Mouse (Mus musculus): ENCODE results near the gene Gm973. TPM values are rescaled to one million over a fixed set of nuclear protein-coding genes. Genes with fewer than 3 reads are reported as not detected.

Gene Gm973
- total RNA-seq (2021) = 1 to 10 TPM; 1.9 to 2.2 TPM
- long read RNA-seq, experiment 1, partial matches to known transcripts = 0 of 2 reads
- long read RNA-seq, experiment 1, other reads (novel, unspliced or antisense) = 2 of 2 reads
- long read RNA-seq, experiment 2 = 0 reads

DNA sequence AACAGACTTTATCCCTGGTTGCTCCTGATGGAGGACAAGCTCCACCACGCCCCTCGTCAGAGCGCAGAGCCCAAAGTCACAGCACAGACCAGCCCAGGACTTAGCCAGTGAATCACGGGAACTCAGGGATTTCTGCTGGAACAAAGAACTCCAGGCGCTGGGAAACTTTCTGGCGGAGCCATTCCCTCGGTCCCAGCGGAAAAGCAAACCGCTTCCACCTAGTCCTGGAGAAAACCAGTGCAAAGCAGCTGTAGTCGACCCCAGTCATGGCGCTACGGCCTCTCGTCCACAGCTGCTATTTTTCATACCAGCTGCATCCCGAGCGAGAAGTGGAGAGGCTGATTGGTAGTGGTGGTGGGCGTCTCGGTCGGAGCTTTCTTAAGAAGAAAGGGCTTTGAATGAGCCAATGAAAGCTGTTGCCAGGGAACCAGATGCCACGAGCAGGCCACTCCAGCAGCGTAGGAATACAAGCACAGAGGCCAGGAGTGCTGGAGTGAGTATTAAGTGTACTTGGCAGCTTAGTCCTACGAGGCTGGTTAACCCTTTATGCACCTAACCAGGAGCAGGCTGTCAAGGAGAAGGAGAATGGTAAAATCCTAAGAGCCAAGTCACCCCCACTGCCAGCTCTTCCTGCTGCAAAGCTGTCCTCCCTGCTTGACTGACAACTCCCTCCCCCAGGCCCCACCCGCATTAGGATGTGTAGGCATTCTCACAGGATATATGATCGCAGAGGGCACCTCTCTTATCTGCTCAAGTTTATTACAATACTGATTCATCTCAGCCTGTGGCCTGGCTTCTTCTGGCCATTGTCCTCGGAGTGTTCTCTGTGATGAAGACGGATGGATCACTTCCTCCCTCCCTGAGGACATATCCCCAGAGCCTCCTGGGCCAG lies at the start of gene Gm973:
Gm973 (plus strand) TSS at position 239 of the 892 bp plus-strand sequence.
- DNase-seq (ENCODE audit: low spot score in 2 of 2) = peak; percentile 37 to 69

DNA sequence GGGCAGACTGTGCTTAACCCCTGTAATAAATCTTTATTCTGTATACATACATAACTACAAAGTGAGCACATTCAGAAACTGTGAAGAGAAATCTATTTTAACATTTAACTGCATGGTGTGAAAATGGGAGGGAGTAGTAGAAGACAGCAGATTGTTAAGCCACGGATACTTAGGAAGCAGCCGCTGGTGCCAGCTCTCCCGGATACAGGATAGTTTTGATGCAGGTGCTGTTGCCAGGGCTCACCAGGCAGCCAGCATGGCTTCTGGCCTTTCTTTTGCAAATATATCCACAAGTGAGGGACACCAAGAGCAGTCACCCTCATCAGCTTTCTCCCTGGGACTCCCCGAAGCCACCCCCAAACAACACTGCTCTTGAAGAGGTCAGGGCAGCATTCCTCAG lies 46.9 kb upstream of the Gm973 start:
- DNase-seq (ENCODE audit: low spot score in 2 of 2) = no peak

DNA sequence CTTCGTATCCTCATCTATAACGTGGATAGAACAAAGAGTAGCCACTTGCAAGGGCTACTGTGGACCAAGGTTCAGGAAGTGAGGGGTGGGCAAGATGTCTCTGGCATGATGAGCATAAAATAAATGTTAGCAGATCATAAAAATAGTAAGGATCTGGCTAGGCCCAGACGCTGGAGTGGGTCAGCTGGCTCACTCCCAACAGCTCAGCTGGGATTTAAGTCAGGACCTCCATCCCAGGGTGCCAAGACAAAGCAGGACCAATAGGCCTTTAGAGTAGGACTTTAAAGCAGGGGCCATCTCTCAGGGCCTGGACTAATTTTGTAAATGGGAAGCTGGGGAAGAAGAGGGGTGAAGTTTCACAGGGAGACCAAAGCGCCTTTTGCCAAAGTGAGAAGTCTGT lies 45.3 kb upstream of the Gm973 start:
- no peak for DNase-seq (ENCODE audit: low spot score in 2 of 2)

DNA sequence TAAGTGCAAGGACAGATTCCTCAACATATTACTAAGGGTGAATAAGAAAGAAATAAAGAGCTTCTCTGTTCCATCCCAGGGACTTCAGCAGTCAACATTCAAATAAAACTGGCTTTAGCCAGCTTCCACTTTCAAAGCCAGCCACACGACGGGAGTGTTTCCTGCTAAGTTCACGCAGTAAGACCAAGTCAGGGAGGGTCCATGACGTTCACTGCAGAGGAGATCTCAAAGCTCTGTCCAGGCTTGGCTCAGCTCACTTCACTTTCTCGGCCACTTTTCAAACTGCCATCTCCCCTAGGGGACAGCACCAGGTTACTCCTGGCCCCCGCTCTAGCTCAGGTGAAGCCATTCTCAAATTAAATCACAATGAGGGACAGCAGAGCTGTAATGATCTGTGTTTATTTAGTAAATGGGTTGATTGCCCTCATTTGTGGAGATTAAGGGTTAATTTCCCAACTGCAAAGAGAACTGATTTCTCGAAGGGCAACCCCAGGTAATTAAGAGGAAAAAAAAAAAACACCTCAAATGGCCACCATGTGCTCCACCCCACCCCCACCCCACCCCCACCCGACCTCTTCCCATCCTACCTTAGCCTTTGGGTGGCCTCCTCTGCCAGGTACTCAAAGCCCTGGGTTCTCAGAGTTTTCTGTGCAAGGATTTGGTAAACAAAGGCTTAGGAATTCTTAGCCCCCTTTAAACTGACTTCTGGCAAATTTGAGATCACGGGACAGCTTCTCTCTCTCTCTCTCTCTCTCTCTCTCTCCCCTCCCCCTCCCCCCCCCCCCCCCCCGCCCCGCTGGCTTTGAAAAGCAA lies 43.5 kb upstream of the Gm973 start:
- DNase-seq (ENCODE audit: low spot score in 2 of 2) = no peak

DNA sequence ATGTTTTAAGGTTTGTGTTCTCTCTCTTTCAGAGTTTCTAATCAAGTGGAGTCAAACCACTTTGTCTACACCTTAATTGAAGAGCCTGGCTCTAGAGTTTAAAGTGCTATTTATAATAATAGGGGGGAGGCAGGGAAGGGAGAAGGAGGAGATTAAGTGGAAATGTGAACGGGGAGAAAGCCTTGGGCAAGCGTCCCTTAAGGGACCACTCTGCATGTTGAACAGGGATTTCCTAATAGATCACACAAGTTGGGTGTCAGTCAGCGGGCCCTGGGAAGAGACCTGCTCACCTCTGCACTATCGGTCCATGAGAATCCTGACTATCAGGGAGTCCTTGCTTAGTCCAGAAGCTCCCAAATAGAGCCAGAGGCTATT lies 42.9 kb upstream of the Gm973 start:
- DNase-seq (ENCODE audit: low spot score in 2 of 2) = no peak

DNA sequence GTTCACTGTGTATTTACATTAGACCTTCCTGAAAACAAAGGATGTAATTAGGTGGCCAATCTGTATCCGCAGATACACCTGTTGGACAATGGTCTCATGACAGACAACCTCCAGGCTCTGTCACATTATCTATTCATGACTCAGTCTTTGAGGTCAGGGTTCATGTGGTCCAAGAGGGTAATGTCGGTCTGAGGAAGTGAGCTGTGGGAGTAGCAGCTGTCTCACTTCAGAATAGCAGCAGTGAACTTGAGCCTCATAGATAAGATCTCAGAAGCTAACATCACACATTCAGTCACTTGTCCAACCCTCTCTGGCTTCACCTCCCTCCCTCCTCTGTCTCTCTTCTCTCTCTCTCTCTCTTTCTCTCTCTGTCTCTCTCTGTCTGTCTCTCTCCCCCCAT lies 40.4 kb upstream of the Gm973 start:
- DNase-seq (ENCODE audit: low spot score in 2 of 2) = no peak

DNA sequence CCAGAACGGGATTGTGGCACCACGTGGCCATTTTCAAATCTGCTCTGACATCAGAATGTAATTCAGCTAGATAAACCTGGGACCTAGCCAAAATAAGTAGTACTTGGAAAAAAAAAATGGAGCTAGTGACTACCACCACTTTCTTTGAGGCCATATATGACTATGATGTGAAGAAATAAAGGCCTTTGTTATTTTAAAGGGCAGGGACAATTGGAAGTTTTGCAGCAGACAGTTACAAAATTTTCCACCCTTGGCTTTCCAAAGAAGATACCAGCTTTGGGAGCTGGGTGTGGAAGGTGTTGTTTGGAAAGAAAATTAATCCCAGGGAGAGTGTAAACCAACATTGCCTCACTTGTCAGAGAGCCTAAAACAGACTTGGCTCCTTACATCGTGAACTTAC lies 37.2 kb upstream of the Gm973 start:
- no peak for DNase-seq (ENCODE audit: low spot score in 2 of 2)

DNA sequence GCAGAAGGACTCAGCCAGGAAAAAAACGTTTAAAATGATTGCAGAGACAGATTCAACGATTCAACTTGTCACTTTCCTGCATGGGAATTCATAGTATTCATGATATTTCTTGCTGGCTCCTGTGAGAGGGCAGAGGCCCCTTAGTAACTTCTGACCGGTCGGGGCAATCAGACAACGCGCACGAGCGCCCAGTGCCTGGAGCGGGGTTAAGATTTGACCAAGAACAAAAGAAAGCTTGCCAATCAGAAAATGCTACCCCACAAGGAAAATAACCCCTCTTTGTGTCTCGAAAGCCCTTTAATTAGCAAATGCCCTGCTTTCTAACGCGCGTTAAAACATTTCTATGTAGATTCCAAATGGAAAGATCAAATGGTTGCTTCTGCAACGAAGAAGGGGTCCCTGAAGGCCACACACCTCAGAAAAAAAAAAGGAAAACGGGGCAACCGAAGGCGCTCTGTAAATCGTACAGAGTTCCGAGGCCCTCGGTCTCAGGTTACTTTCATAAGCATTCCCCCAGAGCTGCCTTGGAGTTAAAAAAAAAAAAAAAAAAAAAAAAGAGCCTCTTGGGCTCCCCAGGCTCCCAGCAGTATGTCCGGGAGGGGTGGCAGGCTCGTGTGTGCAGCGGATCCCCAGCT lies 35.1 kb upstream of the Gm973 start:
- peak in 1 of 2 experiments; percentile 40 for DNase-seq (ENCODE audit: low spot score in 2 of 2)

DNA sequence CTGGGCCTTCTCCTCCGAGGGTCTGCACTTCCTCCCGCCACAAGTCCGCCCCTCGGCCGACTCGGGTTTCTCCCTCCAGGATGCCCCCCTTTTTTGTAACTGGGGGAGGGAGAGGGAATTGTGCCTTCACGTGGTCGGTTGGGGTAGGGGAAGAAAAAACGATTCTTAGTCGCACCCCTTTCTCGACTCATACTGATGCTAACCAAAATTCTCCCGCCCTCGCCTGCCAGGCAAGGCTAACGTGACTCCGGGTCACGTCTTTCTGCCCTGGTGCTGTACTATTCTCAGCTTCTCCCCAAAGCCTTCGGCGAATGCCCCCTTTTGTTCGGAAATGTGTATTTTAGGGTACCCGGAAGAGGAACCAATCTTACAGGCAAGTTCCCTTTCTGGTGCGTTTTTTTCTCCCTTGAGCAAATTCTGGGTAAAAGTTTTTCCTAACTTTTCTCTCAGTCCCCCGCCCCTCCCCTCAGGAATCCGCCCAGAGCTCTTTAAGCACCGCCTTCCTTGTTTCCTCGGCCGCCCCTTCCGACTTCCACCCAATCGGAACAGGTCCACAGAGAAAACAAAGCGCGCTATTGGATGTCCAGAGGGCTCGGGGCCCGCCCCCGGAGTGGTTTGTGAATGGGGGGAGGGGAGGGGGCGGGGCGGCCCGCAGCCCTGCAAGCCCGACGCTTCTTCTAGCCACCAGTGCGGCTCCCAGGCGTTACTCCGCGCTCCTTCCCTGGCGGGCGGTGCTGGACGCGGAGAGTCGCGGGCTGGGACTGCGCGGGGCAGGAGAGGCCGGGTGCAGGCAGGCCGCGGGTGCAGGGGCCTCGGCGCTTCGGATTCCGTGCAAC lies 34.4 kb upstream of the Gm973 start:
- peak; percentile 89 to 94 for DNase-seq (ENCODE audit: low spot score in 2 of 2)

DNA sequence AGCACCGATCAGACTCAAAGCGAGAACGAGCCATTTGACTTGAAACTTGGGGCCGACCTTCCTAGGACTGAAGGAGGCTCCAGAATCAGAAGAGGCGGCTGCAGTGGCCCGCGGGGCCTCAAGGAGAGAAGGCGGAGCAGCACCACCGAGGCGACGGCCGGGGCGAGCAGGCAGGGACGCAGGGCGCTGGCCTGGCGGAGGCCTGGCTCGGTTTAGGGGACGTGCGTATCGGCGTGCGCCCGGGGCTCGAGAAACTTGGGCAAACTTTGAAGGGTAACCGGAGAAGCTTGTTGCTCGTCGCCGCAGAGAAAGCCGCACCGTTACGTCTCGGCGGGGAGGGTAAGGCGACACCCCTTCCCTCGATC lies 33.8 kb upstream of the Gm973 start, which contains the start of gene Fzd7:
Fzd7 (plus strand) TSS at position 94 of the 365 bp plus-strand sequence.
- DNase-seq (ENCODE audit: low spot score in 2 of 2) = peak; percentile 45 to 74

DNA sequence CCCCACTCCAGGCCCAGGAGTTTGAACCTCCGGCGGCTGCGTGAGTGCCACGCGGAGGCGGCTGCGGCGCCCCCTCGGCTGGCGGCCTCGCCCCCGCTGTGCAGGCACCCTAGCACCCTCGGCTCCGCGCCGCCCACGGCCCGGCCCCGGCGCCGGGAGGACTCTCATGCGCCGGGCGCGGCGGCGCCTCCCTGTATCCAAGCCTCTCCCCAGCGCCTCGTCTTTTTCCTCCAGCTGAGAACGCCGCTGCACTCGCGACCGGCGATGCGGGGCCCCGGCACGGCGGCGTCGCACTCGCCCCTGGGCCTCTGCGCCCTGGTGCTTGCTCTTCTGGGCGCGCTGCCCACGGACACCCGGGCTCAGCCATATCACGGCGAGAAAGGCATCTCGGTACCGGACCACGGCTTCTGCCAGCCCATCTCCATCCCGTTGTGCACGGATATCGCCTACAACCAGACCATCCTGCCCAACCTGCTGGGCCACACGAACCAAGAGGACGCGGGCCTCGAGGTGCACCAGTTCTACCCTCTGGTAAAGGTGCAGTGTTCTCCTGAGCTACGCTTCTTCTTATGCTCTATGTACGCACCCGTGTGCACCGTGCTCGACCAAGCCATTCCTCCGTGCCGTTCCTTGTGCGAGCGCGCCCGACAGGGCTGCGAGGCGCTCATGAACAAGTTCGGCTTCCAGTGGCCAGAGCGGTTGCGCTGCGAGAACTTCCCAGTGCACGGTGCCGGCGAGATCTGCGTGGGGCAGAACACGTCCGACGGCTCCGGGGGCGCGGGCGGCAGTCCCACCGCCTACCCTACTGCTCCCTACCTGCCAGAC lies 33.2 kb upstream of the Gm973 start:
- DNase-seq (ENCODE audit: low spot score in 2 of 2) = peak; percentile 53 to 59

DNA sequence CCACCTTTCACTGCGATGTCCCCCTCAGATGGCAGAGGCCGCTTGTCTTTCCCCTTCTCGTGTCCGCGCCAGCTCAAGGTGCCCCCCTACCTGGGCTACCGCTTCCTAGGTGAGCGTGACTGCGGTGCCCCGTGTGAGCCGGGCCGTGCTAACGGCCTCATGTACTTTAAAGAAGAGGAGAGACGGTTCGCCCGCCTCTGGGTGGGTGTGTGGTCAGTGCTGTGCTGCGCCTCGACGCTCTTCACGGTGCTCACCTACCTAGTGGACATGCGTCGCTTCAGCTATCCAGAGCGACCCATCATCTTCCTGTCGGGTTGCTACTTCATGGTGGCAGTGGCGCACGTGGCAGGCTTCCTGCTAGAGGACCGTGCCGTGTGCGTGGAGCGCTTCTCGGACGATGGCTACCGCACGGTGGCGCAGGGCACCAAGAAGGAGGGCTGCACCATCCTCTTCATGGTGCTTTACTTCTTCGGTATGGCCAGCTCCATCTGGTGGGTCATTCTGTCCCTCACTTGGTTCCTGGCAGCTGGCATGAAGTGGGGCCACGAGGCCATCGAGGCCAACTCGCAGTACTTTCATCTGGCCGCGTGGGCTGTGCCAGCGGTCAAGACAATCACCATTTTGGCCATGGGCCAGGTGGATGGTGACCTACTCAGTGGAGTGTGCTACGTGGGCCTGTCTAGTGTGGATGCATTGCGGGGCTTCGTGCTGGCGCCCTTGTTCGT lies 32.4 kb upstream of the Gm973 start:
- peak; percentile 69 to 83 for DNase-seq (ENCODE audit: low spot score in 2 of 2)

DNA sequence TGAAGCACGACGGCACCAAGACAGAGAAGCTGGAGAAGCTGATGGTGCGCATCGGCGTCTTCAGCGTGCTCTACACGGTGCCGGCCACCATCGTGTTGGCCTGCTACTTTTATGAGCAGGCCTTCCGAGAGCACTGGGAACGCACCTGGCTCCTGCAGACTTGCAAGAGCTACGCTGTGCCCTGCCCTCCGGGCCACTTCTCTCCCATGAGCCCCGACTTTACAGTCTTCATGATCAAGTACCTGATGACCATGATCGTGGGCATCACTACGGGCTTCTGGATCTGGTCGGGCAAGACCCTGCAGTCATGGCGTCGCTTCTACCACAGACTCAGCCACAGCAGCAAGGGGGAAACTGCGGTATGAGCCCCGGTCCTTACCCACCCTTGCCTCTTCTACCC lies 31.8 kb upstream of the Gm973 start:
- no peak for DNase-seq (ENCODE audit: low spot score in 2 of 2)

DNA sequence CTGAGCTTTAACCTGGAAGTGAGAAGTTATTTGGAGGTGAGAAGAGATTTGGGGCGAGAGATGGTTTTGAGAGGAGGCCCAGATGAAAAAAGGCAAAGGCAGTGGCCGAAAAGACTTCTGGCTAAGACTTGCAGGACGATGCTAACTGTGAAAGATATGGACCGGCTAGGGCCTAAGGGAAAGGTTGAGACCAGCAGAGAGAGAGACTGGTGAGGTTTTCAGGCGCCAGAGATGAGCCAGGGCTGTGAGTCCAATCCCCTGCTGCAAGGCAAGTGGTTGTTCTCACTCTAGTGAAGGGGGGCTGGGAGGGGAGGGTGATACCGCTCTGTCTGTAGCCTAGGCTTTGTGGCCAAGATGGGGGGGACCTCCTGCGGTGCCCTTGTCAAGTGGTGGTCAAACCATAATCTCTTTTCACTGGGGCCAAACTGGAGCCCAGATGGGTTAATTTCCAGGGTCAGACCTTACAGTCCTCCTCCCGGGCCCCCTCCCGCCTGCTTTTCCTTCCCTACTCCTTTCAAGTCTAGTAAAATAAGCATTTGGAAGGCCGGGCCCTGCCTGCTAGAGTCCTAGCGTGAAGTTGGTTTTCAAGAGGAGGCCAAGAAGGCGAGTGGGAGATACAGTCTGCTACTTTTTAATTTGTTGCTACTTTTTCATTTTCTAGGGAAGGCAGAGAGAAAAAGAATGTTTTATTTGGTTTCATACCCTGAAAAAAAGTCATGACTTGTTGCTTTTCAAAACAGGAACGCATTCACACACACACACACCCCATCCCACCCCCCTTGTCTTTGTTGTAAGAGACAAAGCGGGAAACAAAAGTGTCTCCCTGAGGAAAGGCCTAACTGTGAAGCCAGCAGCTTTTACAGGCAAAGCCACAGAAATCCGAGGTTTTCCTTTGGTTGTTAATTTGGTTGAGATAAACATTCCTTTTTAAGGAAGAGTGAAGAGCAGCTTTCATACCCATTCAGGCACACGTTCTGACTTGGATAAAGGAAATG lies 31.0 kb upstream of the Gm973 start:
- peak in 1 of 2 experiments; percentile 30 for DNase-seq (ENCODE audit: low spot score in 2 of 2)

DNA sequence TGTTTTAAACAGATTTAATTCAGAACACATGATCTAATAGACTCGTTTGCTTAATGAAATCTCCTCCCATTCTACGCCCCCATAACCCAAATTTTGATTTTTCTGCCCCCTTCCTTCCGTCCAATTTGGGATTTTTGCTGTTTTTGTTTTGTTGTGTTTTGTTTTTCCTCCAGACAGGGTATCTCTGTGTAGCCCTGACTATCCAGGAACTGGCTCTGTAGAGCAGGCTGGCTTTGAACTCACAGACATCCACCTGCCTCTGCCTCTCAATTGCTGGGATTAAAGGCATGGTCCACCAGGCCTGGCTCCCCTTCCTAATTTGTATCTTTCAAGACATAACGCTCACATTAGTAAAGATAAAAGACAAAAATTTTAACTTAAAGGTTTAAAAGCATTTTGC lies 30.3 kb upstream of the Gm973 start:
- no peak for DNase-seq (ENCODE audit: low spot score in 2 of 2)

DNA sequence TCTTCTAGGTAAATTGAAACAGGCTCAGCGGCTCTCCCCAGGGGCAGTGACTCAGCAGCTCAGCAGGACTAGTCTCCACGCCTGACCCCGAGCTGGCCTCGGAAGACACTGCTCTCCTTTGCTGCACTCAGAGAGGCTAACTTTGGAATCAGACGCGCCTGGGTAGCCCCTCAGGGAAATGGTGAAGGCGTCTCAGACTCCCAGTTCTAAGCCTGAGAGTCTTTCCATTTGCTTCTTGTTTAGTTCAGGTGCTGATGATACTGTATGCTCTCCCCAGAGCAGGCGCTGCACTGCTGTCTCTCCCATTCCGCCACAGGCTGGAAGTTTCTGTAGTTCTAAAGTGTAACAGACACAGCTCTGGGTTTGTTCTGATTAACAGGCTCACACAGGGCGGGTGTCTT lies 28.4 kb upstream of the Gm973 start:
- peak in 1 of 2 experiments; percentile 36 for DNase-seq (ENCODE audit: low spot score in 2 of 2)

DNA sequence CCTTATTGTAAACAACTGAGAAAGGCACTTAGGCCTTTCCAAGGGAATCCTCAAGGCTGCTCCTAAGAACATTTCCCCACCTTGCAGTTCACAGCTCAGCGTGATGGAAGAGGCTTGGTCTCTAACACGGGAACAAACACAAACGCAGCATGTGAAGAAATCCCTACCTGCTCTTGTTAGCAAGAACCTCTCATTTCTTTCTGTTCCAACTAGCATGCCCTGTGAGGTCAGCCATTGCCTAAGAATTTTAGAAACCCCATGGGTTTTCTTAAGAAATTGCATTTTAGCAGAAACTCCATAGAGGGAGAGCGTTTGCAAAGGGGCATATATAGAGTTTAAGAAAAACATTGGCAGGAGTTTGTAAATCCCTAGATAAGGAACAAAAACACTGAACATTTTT lies 27.6 kb upstream of the Gm973 start:
- no peak for DNase-seq (ENCODE audit: low spot score in 2 of 2)

DNA sequence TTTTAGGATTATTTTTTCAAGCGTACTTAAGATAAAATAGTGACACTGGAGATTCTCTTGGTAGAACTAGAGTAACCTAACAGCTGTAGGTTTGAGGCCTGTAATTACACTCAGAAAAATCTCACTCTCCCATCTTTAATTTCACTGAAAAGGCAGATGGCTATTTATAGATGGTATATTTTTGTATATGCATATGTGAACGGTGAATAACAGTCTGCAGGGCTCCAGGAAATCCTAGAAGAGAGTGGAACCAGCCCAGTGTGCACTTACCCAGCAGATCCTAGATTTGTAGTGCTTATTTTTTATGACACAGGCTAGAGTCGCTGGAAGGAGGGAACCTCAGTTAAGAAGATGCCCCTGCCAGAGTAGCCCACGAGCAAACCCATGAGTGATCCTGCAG lies 27.1 kb upstream of the Gm973 start:
- DNase-seq (ENCODE audit: low spot score in 2 of 2) = no peak

All from gastrocnemius, postnatal 4 days (tissue).